Mouse (Mus musculus) layer of hippocampus, adult 11-12 months (tissue): ENCODE results near the gene Ovch2.
"Not testable (repeated sequence)": the region's sequence is repeated elsewhere in the genome, so short reads cannot be mapped to it uniquely, and the experiment has no call there.

Experiments
- DNase-seq: peaks from one replicate; pipeline ENCODE4 v3.0.0; 2022; ENCODE audit warnings: low spot score

Ovch2 gene

DNA sequence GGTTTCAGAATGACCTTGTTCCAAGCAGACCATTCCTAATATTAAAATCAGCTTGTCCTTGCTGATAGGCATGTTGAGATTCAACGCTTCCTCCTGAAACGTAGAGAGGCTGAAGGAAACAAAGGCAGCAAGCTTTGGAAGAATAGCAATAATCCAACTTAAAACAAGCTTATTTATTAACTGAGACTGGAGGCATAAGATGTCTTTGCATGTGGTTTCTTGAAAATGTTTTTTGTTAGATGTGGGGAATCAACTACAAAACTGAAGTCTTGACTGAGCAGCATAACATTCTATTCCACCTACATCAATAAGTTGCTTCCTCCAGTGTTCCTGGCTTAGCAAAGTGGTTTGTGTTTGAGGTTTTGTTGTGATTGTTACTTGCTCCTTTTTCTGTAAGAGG, at the start of gene Ovch2:
TSS of gene Ovch2 (minus strand) at position 101 of the 400 bp plus-strand sequence.
- DNase-seq: no peak

DNA sequence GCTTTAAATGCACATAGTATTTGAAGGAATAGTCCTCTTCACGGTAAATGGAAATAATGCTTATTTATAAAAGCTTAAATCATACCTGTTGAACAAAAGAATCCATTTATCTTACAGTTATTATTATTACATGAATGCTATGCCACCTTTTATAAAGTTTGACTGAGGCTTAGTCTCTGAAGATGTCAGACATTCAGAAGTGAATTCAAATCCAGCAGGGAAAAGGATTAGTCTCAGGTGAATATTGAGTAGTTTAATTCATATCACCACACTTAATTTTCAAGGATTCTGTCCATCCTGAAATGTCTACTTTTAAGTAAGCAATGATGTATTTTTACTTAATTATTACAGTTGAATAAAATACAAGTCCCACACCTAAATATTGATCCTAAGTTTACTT, 46.4 kb upstream of the Ovch2 start, which contains the start of gene Olfr470:
TSS of gene Olfr470 (minus strand) at position 101 of the 400 bp plus-strand sequence.
- DNase-seq: not testable (repeated sequence)

DNA sequence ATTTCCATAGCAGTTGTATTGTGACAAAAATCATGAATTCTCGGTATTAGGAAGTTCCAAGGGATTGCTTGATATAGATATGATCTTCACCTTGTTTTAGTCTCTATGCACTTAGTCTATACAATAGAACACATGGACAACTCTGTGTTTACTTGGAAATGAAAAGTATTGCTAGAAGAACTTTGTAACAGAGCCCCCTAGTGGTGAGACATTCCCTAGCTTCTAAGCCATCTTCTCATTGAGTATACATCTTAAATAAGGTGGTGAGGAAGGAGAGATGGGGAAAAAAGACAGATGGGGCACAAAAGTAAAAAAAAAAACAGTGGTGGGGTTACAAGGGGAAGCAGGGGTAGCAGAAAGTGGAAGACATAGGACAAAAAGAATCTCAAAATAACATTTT, 40.7 kb upstream of the Ovch2 start:
- no peak for DNase-seq

DNA sequence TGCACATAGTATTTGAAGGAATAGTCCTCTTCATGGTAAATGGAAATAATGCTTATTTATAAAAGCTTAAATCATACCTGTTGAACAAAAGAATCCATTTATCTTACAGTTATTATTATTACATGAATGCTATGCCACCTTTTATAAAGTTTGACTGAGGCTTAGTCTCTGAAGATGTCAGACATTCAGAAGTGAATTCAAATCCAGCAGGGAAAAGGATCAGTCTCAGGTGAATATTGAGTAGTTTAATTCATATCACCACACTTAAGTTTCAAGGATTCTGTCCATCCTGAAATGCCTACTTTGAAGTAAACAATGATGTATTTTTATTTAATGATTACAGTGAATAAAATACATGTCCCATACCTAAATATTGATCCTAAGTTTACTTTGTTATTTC, 24.4 kb upstream of the Ovch2 start, which contains the start of gene Olfr469:
TSS of gene Olfr469 (minus strand) at position 101 of the 400 bp plus-strand sequence.
- DNase-seq: not testable (repeated sequence)

DNA sequence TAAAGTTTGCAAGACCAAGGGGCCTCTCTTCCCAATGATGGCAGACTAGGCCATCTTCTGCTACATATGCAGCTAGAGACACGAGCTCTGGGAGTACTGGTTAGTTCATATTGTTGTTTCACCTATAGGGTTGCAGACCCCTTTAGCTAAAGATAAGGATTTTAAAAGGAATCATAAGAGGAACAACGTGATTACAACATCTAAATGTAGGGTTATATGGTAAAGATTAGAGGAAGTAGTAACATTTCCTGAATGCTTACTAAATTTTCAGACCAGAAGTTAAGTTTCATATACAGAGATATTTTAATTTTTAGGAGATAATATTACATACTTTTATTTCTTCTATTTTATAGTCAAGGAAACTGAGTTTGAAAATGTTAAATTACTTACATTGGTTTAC, 22.9 kb upstream of the Ovch2 start:
- DNase-seq: not testable (repeated sequence)

DNA sequence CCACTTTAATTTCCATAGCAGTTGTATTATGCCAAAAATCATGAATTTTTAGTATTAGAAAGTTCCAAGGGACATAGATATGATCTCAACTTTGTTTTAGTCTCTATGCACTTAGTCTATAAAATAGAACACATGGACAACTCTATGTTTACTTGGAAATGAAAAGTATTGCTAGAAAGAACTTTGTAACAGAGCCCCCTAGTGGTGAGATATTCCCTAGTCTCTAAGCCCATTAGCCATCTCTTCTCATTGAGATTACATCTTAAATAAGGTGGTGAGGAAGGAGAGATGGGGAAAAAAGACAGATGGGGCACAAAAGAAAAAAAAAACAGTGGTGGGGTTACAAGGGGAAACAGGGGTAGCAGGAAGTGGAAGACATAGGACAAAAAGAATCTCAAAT, 18.4 kb upstream of the Ovch2 start:
- DNase-seq: no peak

DNA sequence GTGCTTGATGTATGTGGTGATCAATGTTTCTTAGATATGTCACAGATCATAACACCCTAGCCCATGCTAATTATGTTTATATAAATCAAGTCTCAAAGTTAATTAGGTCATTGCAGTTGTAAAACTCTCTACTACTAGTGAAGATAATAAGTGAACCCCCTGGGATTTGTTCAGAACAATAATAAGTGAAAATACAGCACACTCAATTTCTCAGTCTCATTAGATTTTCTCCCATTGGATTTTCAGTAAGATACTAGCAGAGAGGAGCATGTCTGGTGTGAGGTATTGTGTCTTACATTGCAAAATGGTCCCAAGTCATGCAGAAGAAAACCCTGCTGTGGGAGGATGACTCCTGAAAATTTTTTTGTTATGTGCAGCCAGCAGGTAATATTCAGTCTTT, 11.0 kb upstream of the Ovch2 start, which contains the start of gene Olfr467:
TSS of gene Olfr467 (plus strand) at position 301 of the 400 bp plus-strand sequence.
- no peak for DNase-seq

DNA sequence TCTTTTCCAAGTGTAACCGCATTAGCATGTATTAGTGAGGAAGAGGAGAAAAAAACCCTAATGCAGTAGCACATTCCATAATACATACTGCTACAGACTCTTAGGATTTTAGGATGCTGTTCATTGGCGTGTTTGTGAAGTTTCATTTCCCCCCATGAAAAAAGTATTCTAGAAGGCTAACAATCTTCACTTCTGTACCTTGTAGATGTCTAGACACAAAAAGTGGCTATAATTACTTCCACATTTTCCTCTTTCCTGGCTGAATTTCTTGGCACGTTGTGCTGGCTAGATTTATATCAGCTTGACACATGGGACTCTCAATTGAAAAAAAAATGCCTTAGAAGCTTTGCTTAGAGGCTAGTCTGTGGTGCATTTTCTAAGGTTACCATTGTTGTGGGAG, 1.1 kb upstream of the Ovch2 start:
- DNase-seq: no peak

DNA sequence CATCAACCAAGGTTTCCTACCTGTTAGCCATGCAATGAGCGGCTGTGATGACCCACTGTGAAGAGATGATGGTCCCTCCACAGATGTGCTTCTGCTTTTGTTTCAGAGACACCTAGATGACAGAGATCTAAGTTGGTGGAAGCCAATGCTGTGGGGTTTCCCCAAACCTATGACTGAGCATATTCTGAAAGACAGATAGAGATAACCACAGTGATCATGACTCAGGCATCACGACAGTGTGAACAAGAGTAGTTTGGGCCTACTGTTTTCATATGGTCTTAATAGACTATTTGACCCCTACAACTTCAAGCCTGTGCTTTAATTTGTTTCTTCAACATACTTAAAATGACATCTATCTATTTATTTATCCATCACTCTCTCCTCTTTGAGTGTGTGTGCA, 4.5 kb downstream of the Ovch2 start:
- no peak for DNase-seq

DNA sequence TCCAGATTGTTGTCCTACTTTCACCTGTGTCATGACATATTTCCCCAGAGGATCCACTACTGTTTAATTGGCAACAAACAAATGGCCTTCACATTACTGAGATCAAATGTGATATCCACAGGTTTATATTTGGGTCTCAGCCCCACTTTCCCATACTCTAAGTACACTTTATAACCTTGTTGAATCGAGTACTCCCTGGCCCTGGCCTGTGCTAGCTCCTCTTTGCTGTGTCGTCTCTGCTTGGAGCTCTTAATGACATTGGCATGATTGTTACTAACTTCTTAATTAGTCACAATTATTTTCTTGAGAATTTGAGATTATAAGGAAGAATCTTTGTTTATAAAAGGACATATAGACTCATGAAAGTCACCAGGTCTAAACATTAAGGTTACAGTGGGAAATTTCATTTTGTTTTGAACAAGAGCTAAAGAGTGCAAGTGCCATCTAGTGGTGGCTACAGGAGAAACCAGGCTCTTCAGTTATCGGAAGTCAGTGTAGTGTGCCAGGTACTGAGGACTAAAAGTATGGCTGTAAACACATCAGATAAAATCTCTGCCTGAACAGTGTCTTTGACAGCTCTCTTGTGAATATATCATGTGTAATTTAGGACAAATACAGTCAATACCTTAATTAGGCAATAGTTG, 12.9 kb downstream of the Ovch2 start:
- peak; percentile 27 for DNase-seq

DNA sequence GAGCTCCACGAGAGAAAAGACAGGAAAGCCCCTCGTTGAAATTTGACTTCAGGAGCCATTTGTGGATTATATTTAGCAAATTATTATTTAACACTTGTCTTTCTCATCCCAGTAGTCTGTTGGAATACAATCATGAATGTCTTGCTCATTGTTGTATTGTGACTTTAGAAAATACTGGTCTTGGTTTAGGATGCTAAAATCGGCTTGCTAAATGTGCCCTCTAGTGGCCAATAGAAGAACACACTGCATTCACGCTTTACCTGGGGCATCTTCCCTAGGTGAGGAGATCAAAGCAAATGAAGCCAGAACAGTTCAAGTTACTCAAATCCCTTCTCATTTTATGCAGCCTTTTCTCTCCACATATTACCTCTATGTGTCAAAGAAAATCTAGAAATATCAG, 21.4 kb downstream of the Ovch2 start:
- DNase-seq: peak; percentile 28

DNA sequence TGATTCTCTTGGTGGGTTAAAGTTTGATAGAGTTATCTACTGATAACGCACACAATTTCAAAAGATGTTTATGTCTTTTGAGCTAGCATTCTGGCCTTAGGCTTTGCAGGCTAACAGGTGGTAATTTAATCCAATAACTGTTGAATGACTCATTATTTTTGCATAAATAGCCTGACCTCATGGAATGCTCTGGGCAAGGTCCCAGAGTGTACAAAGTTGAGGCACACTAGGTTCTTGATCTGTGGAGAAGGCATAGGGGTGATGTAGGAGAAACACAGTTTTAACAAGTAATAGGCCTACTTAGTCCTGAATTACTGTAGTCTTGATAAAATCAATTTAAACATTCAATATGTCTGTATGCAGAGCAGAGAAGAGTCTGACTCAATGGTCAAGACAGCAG, 22.8 kb downstream of the Ovch2 start:
- DNase-seq: no peak

DNA sequence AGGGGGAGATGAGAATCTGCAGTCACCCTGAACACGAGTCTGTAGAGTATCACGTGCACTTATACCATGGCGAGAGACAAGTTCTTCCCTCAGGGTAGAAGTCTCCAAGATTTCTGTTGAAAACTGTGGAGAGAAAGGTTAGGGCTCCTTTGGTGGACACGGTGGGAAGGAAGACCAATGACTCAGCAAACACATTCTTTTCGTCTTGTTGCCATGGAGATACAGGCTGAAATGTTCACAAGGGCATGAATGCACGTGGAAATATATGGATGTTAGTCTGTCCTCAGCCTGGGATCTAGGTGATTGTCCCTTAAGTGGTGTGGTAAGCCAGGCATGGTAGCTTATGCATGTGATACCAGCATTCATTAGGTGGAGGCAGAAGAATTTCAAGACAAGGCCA, 30.2 kb downstream of the Ovch2 start:
- DNase-seq: no peak

DNA sequence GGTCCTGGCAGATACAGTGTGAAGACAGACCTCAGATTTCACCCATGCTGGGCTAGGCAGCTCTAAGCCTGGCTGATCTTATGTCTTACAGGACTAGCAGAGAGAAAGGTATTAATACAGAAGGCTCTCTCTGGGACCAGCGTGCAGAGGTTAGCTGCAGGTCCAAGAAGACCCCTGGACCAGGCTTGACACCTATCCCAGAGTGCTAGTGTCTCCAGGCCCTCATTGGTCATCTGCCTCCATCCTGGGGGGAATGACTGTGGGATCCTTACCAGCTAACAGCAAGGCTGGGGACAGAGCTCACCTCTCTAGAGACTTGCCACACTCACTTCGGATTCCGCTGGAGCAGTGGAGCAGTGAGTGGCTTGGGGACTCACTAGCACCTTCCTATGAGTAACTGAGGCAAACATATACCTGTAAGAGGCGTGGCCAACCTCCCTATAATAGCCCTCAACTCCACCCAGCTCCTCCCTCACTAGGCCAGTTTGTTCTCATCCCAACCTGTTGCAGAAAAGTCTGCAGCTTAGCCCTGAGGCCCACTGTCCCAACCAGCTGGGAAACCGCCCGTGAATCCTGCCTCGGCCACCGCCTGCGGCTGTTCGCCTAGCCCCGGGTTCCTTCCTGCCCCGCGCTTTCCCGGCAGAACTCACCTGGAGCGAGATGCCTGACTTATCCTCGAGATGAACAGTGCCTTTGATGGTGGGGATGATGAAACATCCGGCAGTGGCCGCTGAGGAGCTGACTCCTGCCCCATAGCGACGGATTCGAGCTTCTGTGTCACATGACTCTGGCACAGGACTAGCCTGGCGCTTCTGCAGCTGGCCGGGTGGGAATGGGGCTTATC, 43.5 kb downstream of the Ovch2 start, which contains the start of gene Cyb5r2:
TSS of gene Cyb5r2 (minus strand) at position 725 of the 844 bp plus-strand sequence.
- DNase-seq: no peak

DNA sequence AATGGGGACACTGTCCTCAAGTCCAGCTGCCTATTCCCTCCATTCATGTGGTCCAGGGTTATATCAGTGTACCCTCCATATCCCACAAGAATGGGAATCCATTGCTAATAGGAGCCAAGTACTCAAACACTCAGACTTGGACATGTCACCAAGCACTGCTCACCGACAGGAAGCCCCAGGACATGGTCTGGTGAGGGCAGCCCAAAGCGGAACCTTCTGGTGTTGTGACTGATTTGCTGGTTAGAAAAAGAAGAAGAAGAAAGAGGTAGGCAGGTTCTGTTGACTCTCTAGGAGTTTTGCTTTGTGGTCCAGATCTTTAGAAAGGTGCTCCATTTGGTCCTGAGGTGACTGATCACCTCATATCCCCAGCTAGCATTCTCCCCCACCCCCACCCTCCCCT, 44.3 kb downstream of the Ovch2 start:
- DNase-seq: no peak

DNA sequence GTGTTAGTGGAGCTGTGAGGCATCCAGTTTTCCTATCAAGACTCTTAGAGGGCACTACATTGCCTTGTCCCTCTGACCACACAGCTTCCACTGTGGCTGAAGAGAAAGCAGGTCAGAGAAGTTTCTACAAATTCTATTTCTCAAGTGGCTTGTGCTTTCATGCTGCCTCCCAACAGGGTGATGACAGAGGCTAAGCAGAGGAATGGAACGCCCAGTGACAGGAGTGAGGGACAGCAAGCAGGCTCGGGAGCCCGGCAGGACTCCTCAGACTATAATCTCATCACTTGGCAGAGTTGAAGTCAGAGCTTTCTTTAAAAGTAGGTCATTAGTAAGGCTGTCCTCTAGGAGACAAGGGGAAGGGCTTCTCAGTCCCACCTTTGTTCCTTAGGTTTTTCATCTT, 45.1 kb downstream of the Ovch2 start:
- DNase-seq: no peak

DNA sequence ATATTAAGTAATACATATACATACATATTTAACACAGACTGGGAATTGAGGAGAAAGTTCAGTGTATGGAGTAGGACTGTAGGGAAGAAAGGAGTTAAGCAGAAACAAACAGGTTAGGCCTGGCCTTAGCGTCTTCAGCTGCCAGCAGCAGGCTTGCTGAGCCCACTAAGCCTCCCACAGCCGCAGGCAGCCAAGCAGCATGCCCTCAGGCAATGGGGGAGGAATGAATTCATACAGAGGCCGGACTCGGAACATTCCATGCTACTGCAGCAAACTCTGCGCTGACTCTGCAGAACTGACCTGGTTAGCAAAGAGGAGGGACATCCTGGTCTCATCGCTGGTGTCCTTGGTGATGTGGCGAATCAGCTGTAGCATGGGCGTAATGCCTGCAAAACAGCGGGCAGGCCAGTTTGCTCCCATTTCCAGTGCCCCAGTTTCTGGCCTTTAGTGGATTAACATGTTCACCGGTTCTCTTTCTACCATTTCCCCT, 48.9 kb downstream of the Ovch2 start:
- DNase-seq: no peak

DNA sequence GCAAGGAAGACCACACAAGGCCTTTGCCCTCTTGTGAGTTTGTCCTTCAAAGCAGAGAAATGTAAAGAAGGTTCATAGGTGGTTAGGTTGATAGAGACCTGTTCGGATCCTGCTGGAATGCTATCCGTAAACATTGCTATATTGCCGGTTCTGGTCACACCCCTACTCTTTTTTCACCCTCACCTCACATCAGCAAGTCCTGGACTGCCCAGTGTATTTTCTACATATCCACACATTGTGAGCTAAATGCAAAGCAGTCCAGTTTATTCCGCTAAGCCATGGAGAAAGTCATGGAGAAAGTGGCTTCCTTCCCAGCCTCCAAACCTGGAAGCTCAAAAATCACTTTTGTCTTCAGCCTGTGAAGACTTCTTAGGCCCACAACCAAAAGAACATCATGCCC, 51.3 kb downstream of the Ovch2 start:
- DNase-seq: no peak

DNA sequence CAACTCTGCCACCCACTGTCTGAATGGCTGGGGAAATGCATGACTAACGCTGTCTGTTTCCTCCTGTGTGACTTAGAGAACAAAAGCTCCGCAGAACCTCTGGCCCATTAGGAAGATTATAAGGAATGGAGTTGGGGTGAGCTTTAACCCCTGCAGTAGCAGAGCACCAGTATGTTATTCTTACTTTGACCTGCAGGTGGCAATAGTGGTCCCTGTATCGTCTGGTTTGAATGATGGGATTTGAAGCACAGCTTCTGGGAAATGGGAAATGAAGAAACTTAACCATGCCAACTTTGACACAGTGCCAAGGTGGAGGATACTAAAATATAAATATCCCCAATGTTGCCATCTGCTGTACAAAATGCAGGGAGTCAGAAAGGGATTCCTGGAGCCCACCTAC, 51.7 kb downstream of the Ovch2 start:
- peak; percentile 41 for DNase-seq

DNA sequence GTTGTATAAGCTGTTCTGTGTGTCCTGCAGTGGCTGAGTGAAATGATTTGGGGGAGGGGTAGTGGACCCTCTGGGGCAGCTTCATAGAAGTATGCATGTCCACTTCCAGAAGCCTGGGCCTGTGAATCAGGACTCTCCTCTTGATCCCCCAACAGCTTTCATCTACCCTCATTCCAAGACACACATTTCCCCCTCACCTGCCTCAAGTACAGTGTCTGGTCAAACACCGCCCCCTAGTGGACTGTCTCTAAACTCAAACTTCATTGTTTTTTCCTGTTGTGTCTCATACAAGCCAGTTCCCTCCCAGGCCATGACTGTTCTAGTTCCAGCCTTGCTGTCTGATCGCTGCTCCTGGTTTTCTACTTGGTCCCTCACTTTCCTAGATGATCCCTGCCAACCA, 53.1 kb downstream of the Ovch2 start:
- DNase-seq: peak; percentile 33

DNA sequence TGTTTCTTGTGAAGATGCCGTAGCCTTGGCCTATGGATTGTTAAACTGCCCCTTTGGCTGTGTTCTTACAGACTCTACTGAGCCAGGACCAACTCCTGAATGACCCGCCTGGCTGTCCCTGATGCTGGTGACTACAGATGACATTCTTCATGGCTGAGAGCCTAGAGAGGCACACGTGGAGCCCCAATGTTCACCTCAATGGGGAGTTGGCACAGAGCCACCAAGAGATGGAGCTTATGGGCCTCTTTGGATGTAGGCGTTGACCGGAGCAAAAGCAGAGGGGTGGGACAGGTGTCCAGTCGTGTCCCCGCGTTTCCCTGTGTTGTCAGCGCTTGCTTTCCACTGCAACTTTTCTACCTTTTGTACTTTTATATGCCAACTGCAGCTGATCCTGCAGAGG, 53.5 kb downstream of the Ovch2 start:
- no peak for DNase-seq

DNA sequence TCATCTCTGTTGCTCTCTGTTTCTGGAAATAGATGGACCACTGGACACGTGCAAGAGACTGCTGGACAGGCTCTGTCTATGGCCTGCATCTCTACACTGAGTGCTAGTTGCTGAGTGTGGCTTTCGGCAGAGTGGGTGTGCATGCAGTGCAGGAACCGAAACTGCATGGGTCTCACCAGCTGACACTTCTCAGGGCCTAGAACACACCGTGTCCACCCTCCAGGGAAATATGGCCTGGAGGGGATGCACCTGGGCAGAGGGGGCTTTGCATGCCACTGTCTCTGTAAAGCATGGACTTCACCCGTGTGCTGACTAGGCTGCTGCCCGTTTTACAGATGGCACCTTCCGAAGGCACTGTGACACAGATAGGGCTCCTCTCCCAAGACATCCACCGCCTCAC, 55.0 kb downstream of the Ovch2 start:
- no peak for DNase-seq

DNA sequence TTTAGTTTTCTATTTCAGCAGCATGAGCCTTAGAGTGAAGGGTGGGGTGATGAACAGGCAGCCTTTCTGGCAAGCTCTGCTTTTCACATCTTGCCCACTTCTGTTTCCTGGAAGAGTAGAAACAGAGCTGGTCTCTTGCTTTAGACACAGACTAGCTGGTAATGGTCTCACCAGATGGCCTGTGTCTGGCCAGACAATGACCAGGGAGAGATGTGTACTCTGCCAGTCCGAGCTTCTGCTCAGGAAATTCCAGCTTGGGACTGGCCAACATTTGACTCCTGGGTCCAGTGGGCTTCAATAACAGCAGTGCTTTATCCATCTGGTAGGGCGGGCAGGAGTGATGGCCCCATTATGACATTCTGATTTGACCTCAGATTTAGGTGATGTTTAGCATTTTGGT, 55.9 kb downstream of the Ovch2 start:
- DNase-seq: no peak
